Mouse (Mus musculus) c-Kit-negative CD71-positive TER-119-positive erythroid progenitor cells, embryonic 14.5 days (primary cell): ENCODE results near the gene Hagh.

Source experiments
- DNase-seq: peaks from one replicate; pipeline ENCODE4 v3.0.0-alpha.2; 2013; ENCODE audit warnings: low read depth, low spot score

The Hagh gene

GRCm38 (mm10) chr17:24850065-24850772, 10.3 kb downstream of the Hagh start, which contains the start of gene Fahd1:
Gene Fahd1 (minus strand): TSS chr17:24850364.
- peak; percentile 97 for DNase-seq

- no peak for DNase-seq
These were observed 10.8 kb downstream of the Hagh start for GRCm38 (mm10) chr17:24850773-24851127.

GRCm38 (mm10) chr17:24851381-24852125, 11.6 kb downstream of the Hagh start:
- no peak for DNase-seq

GRCm38 (mm10) chr17:24855838-24856464, 16.0 kb downstream of the Hagh start:
- no peak for DNase-seq

- DNase-seq = no peak
These were observed 16.6 kb downstream of the Hagh start for GRCm38 (mm10) chr17:24856589-24856988.

- no peak for DNase-seq
These were observed 18.0 kb downstream of the Hagh start for GRCm38 (mm10) chr17:24857831-24858470.

GRCm38 (mm10) chr17:24858967-24859366, 19.0 kb downstream of the Hagh start:
- peak; percentile 70 for DNase-seq

- DNase-seq = no peak
These were observed 20.1 kb downstream of the Hagh start for GRCm38 (mm10) chr17:24860076-24860475.

GRCm38 (mm10) chr17:24861785-24862184, 21.8 kb downstream of the Hagh start:
- no peak for DNase-seq

- DNase-seq = no peak
These were observed 25.8 kb downstream of the Hagh start, which contains the start of gene Igfals for GRCm38 (mm10) chr17:24865776-24866175. Gene Igfals (plus strand): TSS chr17:24865997.

- DNase-seq = no peak
These were observed 28.0 kb downstream of the Hagh start for GRCm38 (mm10) chr17:24867914-24868313.

- no peak for DNase-seq
These were observed 33.9 kb downstream of the Hagh start for GRCm38 (mm10) chr17:24873695-24874404.

- DNase-seq = no peak
These were observed 34.4 kb downstream of the Hagh start for GRCm38 (mm10) chr17:24874405-24874745.

GRCm38 (mm10) chr17:24874989-24875388, 35.0 kb downstream of the Hagh start:
- DNase-seq = no peak

- DNase-seq = no peak
These were observed 37.6 kb downstream of the Hagh start for GRCm38 (mm10) chr17:24877336-24878116.

GRCm38 (mm10) chr17:24878117-24878397, 38.1 kb downstream of the Hagh start:
- DNase-seq = no peak

GRCm38 (mm10) chr17:24878531-24878930, 38.6 kb downstream of the Hagh start:
- DNase-seq = no peak

GRCm38 (mm10) chr17:24881738-24882440, 41.9 kb downstream of the Hagh start:
- DNase-seq = no peak

- DNase-seq = no peak
These were observed 44.4 kb downstream of the Hagh start for GRCm38 (mm10) chr17:24884391-24884790.
